Mouse (Mus musculus) forebrain, embryonic 16.5 days (tissue): ENCODE data around the gene Tnfrsf14. TPM values are rescaled to one million over a fixed set of nuclear protein-coding genes. Genes with fewer than 3 reads are reported as not detected.

Experiments used
- ATAC-seq: fragments of 200-750 bp; cut with Nextera tagmentation; 2 replicates; pipeline ENCODE4 v1.8.0; 2017; ENCODE audit warnings: mild to moderate bottlenecking, moderate library complexity
- H3K27ac ChIP-seq: fragments of 300-500 bp; sonication (generic); 2 replicates; pipeline ENCODE4 v1.5.1; 2014; ENCODE audit warnings: low read length, control low read depth
- H3K27me3 ChIP-seq: fragments of 300-500 bp; sonication (generic); replicated peaks from 2 replicates; pipeline ENCODE4 v1.6.1; 2014; ENCODE audit warnings: low read length; ENCODE audit not compliant: control insufficient read depth, insufficient read depth
- H3K36me3 ChIP-seq: fragments of 300-500 bp; sonication (generic); 2 replicates; pipeline ENCODE4 v1.6.1; 2014; ENCODE audit not compliant: control insufficient read depth, insufficient read depth
- H3K4me1 ChIP-seq: fragments of 300-500 bp; sonication (generic); replicated peaks from 2 replicates; pipeline ENCODE4 v1.6.1; 2014; ENCODE audit warnings: low read length; ENCODE audit not compliant: control insufficient read depth, insufficient read depth
- H3K4me2 ChIP-seq: fragments of 300-500 bp; sonication (generic); 2 replicates; pipeline ENCODE4 v1.6.1; 2014; ENCODE audit warnings: mild to moderate bottlenecking, low read length, control low read depth
- H3K4me3 ChIP-seq: fragments of 300-500 bp; sonication (generic); replicated peaks from 2 replicates; pipeline ENCODE4 v1.5.1; 2014; ENCODE audit warnings: mild to moderate bottlenecking, low read length, control low read depth
- H3K9ac ChIP-seq: fragments of 300-500 bp; sonication (generic); replicated peaks from 2 replicates; pipeline ENCODE4 v1.6.1; 2014; ENCODE audit warnings: low read depth, low read length, control low read depth
- H3K9me3 ChIP-seq: fragments of 300-500 bp; sonication (generic); 2 replicates; pipeline ENCODE4 v1.6.1; 2016; ENCODE audit warnings: low read length; ENCODE audit not compliant: control insufficient read depth
- WGBS: fragments of 180-500 bp; shearing (Covaris S2); extraction: QIAGEN DNeasy Blood & Tissue Kit; methylation state at CpG from one replicate; pipeline ENCODE4 v1.1.7; 2014; 5-methylcytosine and 5-hydroxymethylcytosine counted together
- polyA plus RNA-seq: library from polyadenylated mRNA; unstranded; fragments of >200 nt; fragmentation: Nextera tagmentation; extraction: Ambion mirVana; gene quantifications from 2 replicates; pipeline ENCODE4 v1.2.1, GENCODE M21; 2015

Tnfrsf14 gene
- polyA plus RNA-seq, 1 experiment from 2014 or later: 0.27 TPM

GRCm38 (mm10) chr4:154941831-154942230 is 13.5 kb upstream of the Tnfrsf14 start:
- H3K9ac ChIP-seq: no peak overlapping the region
- H3K4me2 ChIP-seq: no peak overlapping the region
- no peaks in the 10 kb centered on the region for H3K36me3 ChIP-seq
- no peak overlapping the region for H3K27ac ChIP-seq
- no peak for ATAC-seq
- no peaks in the 10 kb centered on the region for H3K9me3 ChIP-seq
- no peaks in the 10 kb centered on the region for H3K27me3 ChIP-seq
- WGBS: 94% methylated on average over 4 of the region's 5 CpGs
- peaks cover 10% of the 10 kb centered on the region for H3K4me1 ChIP-seq
- no peak overlapping the region for H3K4me3 ChIP-seq

GRCm38 (mm10) chr4:154940156-154940555 is 11.8 kb upstream of the Tnfrsf14 start:
- no peaks in the 10 kb centered on the region for H3K27me3 ChIP-seq
- H3K4me2 ChIP-seq: no peak overlapping the region
- no peak for ATAC-seq
- H3K4me1 ChIP-seq: no peaks in the 10 kb centered on the region
- H3K27ac ChIP-seq: no peak overlapping the region
- H3K36me3 ChIP-seq: no peaks in the 10 kb centered on the region
- H3K4me3 ChIP-seq: no peak overlapping the region
- H3K9ac ChIP-seq: no peak overlapping the region
- WGBS: 89% methylated on average over 2 of the region's 2 CpGs
- H3K9me3 ChIP-seq: no peaks in the 10 kb centered on the region

DNA sequence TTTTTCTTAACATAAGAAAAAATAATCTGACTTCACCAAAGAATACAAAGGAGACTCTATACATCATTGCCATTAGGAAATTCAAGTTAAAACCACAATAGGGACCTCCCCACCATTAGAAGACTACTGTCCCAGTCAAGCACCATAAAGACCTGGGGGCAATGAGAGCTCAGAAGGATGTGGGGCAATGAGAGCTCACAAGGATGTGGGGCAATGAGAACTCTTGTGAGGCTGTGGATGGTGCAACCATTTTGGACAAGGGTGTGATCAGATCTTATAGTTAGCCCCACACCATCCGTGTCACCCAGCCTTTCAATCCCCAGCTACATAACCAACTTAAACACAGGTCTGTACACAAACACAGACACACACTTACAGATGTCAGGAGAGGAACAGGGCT is 9.4 kb upstream of the Tnfrsf14 start:
- H3K4me2 ChIP-seq: no peak overlapping the region
- no peak overlapping the region for H3K4me3 ChIP-seq
- no peaks in the 10 kb centered on the region for H3K4me1 ChIP-seq
- H3K27me3 ChIP-seq: no peaks in the 10 kb centered on the region
- no peak overlapping the region for H3K27ac ChIP-seq
- H3K9ac ChIP-seq: no peak overlapping the region
- 80% methylated on average over 1 of the region's 1 CpGs for WGBS
- H3K36me3 ChIP-seq: no peaks in the 10 kb centered on the region
- no peaks in the 10 kb centered on the region for H3K9me3 ChIP-seq
- ATAC-seq: no peak

DNA sequence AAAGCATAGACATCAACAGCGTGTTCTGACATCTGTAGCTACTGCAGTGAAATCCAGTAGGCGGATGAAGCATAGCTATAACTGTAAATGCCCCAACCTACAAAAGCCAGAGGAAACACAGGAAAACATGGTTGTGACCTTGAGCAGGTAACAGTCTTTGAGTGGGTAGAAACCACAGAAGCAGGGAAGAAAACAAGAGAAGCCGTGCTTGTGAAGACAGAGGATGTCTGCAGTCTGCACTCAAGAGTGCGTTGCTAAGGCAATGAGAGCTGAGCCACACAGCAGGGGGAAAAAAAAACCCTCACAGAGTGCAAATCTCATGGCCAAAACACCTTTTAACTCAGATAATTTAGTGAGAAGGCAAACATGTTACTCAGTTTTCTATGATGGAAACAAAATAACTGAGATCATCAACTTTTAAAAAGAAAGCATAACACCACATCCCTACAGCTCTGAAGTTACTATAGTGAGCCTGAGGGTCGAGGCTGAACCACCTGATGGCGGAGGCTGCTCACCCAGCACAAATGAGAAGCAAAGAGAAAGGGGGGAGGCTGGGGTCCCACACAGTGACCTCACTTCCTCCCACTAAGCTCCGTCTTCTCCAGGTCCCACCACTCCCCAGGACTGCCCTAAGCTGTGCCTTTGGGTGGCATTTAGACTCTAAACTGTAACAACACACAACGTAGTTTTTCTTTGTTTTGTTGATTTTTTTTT is 8.3 kb upstream of the Tnfrsf14 start:
- 50% methylated on average over 8 of the region's 8 CpGs for WGBS
- ATAC-seq: no peak
- H3K27ac ChIP-seq: no peak overlapping the region
- H3K4me3 ChIP-seq: no peak overlapping the region
- H3K27me3 ChIP-seq: no peaks in the 10 kb centered on the region
- H3K9me3 ChIP-seq: no peaks in the 10 kb centered on the region
- no peaks in the 10 kb centered on the region for H3K36me3 ChIP-seq
- H3K9ac ChIP-seq: no peak overlapping the region
- H3K4me2 ChIP-seq: no peak overlapping the region
- H3K4me1 ChIP-seq: no peaks in the 10 kb centered on the region

DNA sequence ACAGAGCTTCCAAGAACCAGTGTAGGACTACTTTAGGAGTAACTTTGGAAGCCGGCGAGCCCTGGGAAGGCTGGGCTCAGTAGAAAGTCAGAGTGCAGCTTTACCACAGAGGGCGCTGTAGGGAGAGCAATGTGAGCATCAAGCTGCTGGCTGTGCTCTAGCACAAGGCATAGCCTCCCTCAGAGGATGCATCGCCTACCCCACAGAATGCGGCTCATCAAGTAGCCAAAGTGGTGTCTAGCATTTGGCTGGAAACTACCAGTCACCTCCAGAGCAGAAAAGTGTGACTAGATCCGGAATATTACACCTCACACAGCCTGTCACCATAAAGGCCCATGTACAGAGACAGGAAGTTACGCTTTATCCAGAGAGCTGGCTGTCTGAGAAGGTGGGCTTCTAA is 7.4 kb upstream of the Tnfrsf14 start:
- ATAC-seq: no peak
- Histone ChIP-seq H3K27ac (no peak overlapping the region), H3K27me3 (no peaks in the 10 kb centered on the region), H3K4me1 (no peaks in the 10 kb centered on the region), H3K4me2 (no peak overlapping the region), H3K9ac (no peak overlapping the region), H3K9me3 (no peaks in the 10 kb centered on the region), H3K36me3 (no peaks in the 10 kb centered on the region), H3K4me3 (no peak overlapping the region)
- 78% methylated on average over 7 of the region's 7 CpGs for WGBS

- no peak for ATAC-seq
- Histone ChIP-seq H3K27me3 (no peaks in the 10 kb centered on the region), H3K4me1 (no peaks in the 10 kb centered on the region), H3K9me3 (no peaks in the 10 kb centered on the region), H3K27ac (no peak overlapping the region), H3K9ac (no peak overlapping the region), H3K4me2 (no peak overlapping the region), H3K36me3 (no peaks in the 10 kb centered on the region), H3K4me3 (no peak overlapping the region)
- 86% methylated on average over 2 of the region's 2 CpGs for WGBS
These were observed 6.4 kb upstream of the Tnfrsf14 start for GRCm38 (mm10) chr4:154934800-154935199.

- H3K27me3 ChIP-seq: no peaks in the 10 kb centered on the region
- no peak overlapping the region for H3K4me2 ChIP-seq
- no peak overlapping the region for H3K9ac ChIP-seq
- no peak for ATAC-seq
- no peak overlapping the region for H3K4me3 ChIP-seq
- no peaks in the 10 kb centered on the region for H3K4me1 ChIP-seq
- H3K9me3 ChIP-seq: no peaks in the 10 kb centered on the region
- no peaks in the 10 kb centered on the region for H3K36me3 ChIP-seq
- H3K27ac ChIP-seq: no peak overlapping the region
- WGBS: 63% methylated on average over 13 of the region's 13 CpGs
These were observed 5.0 kb upstream of the Tnfrsf14 start for GRCm38 (mm10) chr4:154933306-154933907.

DNA sequence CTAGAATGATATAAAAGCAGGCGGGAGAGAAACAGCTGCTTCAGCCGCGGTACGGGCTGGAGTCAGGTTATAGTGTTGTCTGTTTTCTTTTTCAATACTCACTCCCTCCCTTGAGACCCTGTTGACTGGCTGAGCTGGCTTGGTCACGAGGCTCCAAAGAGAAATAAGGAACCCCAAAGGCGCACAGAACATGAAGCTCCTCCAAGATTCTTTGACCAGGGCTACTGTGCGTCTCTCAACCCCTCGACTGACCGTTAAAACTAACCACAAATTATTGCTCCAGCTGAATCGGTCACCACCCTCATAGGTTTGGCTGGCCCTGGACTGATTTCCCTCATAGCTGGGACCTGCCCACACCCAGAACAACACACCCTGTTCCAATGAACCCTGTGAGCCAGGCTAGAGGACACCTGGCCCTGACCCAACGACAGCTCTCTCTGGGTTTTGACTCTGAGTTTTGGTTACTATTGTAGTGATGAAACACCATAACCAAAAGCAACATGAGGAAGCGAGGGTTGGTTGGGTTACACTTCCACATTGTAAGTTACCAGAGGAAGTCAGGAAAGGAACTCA is 811 bp upstream of the Tnfrsf14 start:
- Histone ChIP-seq H3K4me1 (no peaks in the 10 kb centered on the region), H3K9ac (no peak overlapping the region), H3K27ac (no peak overlapping the region), H3K4me3 (no peak overlapping the region), H3K36me3 (no peaks in the 10 kb centered on the region), H3K9me3 (no peaks in the 10 kb centered on the region), H3K4me2 (no peak overlapping the region), H3K27me3 (no peaks in the 10 kb centered on the region)
- WGBS: 86% methylated on average over 12 of the region's 12 CpGs
- ATAC-seq: no peak

GRCm38 (mm10) chr4:154927899-154928337 is 445 bp downstream of the Tnfrsf14 start:
- H3K27me3 ChIP-seq: no peaks in the 10 kb centered on the region
- no peak overlapping the region for H3K9ac ChIP-seq
- no peaks in the 10 kb centered on the region for H3K4me1 ChIP-seq
- no peak for ATAC-seq
- H3K36me3 ChIP-seq: no peaks in the 10 kb centered on the region
- no peak overlapping the region for H3K4me3 ChIP-seq
- WGBS: 81% methylated on average over 5 of the region's 5 CpGs
- H3K9me3 ChIP-seq: no peaks in the 10 kb centered on the region
- H3K4me2 ChIP-seq: no peak overlapping the region
- no peak overlapping the region for H3K27ac ChIP-seq
